Mouse (Mus musculus) right cerebral cortex, postnatal 14 days (tissue): ENCODE data around the gene Spata18.

Experiments
- DNase-seq: peaks from one replicate; pipeline ENCODE4 v3.0.0; 2022

Gene Spata18

GRCm38 (mm10) chr5:73667877-73668276 lies 16.7 kb downstream of the Spata18 start:
- no peak for DNase-seq

GRCm38 (mm10) chr5:73669386-73669785 lies 18.2 kb downstream of the Spata18 start:
- DNase-seq, result no peak

GRCm38 (mm10) chr5:73675604-73676003 lies 24.4 kb downstream of the Spata18 start:
- DNase-seq, result no peak

DNA sequence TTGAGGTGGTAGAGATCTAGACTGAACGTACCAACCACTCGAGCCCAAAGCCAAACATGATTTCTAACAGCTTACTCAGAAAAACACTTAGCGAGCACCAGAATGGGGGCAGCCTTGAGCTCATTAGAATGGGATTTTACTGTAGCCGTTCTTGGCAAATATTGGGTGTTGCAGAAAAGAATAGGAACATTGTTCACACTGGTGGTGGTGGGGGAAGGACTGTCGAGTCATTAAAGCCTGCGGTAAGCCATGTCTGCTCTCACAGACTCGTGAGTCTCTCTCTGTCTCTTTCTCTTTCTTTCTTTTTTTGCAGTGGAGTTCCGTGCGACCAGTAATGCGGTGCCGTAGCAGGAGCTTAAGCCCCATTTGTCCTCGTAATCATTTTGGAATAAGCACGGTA lies 25.4 kb downstream of the Spata18 start:
- no peak for DNase-seq

DNA sequence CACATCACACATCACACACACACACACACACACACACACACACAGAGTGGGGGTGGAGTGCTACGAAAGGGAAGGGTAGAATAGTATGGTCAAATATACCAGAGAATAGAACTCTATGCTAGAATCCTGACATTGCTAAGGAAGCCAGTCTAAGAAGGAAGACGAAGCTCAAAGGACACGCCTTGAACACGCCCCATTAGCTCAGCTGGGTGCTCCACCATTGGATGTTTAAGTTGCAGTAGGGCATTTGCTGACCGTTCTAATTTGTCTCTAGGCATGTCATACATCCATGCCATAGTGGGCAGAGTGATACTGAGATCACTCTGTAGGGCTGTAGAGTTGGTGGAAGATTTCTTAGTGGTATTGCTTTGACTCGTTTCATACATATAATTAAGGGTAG lies 32.0 kb downstream of the Spata18 start:
- no peak for DNase-seq

DNA sequence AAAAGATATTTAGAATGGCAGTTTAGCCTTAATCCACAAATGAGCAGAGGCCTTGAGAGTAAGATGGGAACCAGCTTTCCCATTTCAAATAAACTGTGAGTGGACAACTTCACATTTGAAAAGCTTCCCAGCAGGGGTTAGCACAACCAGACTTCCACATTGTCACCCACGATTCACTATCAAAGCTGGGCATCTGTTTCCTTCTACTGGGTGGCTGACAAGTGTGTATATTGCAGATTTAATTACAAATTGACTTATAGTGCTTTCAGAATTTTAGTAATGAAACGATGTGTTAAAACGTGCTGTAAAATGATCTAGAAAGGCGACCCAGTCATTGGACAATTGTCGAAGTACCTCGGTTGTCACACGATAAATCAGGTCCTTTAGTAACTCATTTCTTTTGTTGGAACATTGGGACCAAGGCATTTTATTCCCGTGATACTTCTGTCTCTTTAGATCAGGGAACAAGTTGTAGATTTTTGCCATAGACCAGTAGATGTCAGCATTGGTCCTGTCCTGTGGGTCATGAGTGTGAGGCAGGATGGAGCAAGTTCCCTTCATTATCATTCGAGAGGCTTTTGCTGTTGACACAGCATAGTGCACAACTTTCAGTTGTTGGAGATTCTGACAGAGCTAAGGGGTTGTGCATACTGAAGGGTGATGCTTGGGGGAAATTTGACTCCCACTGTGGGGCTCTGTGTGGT lies 32.7 kb downstream of the Spata18 start:
- no peak for DNase-seq

DNA sequence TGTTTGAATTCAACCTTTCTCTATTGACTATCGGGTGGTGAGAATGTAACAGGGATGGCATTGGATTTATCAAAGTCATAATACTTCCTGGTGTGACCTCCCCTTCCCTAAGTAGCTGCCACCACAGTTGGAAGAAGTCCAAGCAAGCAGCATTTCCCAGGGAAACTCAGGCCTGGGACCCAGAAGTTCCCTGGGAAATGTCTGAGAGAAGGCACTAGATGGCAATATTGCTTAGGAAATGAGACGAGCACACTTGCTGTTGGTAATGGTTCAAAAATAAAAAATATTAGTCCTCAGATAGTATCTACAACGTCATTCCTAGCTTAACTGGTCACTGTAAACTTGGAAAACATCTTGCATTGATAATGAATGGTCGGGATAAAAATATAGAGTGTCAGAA lies 35.0 kb downstream of the Spata18 start:
- no peak for DNase-seq

DNA sequence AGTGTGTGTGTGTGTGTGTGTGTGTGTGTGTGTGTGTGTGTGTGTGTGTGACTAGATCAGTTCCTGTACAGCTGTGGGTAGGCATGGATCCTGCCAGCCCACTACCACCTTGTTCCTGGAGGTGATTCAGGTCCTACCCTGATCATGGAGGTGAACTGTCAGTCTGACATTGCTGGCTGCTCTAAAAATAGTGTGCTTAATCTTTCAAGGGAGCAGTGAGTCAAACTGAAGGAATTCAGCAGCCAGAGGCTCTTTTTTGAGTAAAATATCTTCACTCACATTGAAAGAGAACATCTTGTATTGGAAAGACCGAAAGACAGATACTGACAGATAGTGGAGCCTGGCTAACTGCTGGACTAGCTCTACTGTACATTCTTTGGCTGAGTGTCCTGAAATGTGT lies 37.4 kb downstream of the Spata18 start:
- DNase-seq, result no peak

GRCm38 (mm10) chr5:73690146-73690545 lies 39.0 kb downstream of the Spata18 start:
- DNase-seq, result no peak

DNA sequence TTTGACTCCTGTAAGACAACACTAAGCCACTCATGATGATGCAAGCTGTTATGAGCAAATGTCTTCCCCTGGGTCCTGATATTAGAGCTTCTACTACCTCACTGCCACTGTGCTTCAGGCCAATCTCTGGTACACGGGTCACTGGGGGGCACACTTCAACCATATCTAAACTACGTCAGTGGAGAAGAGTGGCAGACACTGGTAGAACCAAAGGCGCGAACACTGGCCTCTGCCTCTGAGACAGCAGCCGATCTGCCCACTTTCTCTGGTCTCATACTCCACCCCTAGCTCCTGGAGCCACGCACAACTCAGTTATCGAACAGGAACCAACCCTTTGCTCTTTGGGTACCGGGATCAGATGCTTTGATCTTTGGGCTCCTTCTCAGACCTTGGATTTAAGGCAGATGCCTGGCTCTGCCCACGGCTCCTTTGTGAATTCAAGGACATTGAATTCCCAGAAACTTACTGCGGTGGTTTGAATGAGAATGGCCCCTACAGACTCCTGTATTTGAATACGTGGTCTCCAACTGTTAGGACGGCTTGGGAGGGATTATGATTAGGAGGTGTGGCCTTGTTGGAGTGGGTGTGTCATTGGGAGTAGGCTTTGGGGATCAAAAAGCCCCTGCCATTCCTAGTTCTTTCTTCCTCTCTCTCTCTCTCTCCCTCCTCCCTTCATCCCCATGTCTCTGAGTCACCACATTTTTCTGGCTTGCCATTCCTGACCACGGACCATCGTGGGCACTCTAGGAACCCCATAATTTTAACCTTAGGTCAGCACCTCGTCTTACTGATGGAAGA lies 40.7 kb downstream of the Spata18 start:
- DNase-seq, result no peak

- no peak for DNase-seq
These were observed 42.6 kb downstream of the Spata18 start for GRCm38 (mm10) chr5:73693778-73694177.

- no peak for DNase-seq
These were observed 43.3 kb downstream of the Spata18 start for GRCm38 (mm10) chr5:73694254-73695015.

DNA sequence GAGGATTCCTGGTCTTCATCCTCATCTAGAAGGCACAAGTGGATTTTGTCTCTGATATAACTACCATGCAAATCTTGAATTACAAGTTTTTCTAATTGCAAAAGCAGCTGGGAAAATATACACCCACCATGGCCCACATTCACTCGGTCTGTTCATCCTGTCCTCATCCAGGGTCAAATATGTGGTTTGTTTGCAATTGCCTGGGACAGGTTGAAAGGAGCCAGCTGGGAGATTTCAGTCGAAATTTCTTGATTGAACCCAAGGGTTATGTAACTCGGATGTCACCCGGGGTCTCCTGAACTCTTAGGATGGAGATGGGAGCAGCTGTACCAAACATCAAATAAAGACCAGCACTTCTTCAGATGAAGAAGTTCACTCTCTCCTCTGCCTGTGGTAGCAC lies 46.5 kb downstream of the Spata18 start:
- no peak for DNase-seq

- DNase-seq, result no peak
These were observed 50.1 kb downstream of the Spata18 start for GRCm38 (mm10) chr5:73701063-73701890.

- no peak for DNase-seq
These were observed 50.9 kb downstream of the Spata18 start for GRCm38 (mm10) chr5:73701946-73702710.

GRCm38 (mm10) chr5:73703096-73703495 lies 51.9 kb downstream of the Spata18 start:
- no peak for DNase-seq

DNA sequence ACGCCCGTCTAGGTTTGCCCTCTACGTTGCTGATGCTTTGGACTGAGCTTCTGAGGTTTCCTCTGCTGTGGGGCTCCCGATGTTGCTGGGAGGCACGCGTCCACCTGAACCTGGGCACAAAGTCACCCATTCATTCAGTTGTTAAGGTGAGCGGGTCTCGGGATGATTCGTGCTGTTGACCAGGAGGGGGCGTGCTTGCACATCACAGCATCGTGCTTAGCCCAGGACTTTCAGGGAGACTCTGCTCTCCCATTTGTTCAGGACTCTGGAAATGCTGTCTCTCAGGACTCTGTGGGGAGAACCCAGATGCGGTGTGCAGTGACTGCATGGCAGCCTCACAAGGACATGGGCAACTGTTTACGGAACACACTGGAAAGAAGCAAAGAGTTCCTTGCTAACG lies 53.1 kb downstream of the Spata18 start:
- no peak for DNase-seq

DNA sequence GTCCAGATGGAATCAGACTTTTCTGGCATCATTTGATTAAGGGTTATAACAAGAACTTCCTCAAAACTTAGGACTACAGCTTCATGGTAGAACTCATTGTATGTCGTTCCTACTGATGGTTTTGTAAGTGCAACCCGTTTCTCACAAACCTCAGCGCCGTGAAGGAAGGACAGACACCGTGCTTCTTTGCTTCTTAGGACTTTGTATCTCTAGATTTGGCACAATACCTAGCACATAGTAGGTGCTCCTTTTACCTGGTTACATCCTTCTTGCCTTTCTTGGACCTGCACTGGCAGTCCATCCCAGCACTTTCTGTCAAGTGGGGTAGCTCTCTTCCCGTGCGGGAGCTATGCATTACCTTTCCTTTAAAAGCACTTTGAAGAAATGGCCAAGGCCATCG lies 53.6 kb downstream of the Spata18 start:
- no peak for DNase-seq

DNA sequence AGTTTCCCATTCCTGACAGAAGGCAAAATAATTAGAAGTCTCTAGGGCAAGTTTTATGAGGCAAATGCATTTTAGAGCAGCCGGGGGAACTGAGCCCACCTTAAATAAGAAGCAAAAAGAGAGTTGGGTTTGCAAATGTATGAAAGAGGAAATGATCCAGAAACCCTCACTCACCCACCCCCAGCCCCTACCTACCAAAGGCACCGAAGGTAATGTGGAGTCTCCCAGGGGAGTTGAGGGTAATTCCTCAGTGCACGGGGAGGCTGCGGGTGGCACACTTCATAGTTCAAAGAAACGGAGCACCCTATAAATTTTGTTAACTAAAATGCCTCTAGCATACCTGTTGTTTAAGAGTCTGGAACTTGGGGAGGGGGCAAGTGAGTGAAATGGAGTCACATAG lies 54.1 kb downstream of the Spata18 start:
- DNase-seq, result no peak

- DNase-seq, result no peak
These were observed 61.7 kb downstream of the Spata18 start for GRCm38 (mm10) chr5:73712852-73713251.

- DNase-seq, result no peak
These were observed 65.8 kb downstream of the Spata18 start for GRCm38 (mm10) chr5:73716941-73717340.

DNA sequence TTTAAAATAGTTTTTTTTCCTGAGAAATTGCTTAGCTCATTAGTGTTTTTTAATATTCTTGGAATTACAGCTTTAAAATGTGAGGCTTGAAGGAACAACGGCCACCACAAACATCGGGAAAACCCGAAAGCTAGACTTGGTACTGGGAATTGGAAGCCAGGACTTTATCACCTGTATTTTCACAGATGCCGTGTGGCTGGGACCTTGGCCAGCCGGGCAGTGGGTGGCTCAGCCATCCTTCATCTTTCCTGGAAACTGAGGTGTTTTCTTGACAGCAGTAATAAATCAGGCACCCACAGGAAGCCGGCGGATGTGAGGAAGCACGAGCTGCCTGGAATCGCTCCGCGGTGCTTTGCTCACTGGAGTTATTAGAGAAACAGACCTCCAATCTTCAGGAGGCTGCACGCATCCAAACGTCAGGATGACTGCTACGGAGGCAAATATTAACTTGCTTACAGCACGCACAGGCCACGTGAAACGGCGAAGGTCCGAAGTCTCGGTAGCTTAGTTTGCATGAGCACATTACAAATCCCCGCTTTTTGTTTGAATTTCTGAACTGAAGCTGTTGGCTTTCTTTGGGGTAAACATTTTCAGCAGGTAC lies 70.6 kb downstream of the Spata18 start:
- no peak for DNase-seq
